Mouse (Mus musculus): ENCODE data around the gene Msi2. TPM values are rescaled to one million over a fixed set of nuclear protein-coding genes. Genes with fewer than 3 reads are reported as not detected.

The Msi2 gene
- polyA plus RNA-seq, 1 experiment: 78.5 TPM

DNA sequence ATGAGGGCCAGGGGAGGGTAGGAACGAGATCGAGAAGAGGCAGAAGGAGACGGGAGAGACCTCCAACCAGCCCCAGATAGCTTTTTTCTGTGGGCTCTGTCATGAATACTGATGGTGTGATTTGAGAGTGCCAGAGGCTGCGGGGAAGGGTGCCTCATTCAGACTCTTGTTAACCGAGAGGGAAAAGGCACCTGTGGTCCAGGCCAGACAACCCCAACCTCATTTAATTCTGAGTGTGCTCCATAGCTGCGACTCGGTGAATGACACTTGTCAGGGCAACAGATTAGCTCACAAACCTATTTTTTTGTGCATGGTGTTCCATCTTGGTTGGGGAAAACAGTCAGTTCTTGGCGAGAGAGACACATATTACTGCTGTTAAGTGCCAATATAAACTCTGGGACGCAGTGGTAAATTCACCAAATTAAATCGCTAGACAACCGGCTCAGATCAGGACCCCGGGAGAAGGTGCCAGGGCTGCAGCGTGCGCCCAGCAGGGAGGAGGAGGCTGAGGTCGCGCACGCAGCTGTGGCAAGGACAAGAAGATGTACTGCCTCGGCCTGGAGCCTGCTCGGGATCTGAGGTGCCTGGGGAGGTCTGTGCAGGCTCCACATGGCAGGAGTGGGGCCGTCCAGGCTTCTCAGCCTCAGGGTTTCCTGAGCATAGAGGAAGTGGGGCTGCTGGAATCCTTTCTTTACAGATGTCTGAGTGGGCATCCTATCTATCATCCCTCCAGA lies 294.1 kb downstream of the Msi2 start:
- H3K4me3 ChIP-seq (ENCODE audit: insufficient read depth, low read depth, low read length): no peak overlapping the region
- no peak for TF ChIP-seq POLR2A (IDR thresholded peaks at IDR 0.05; ENCODE audit: insufficient read depth, low read depth, low read length)
- TF ChIP-seq CTCF (IDR thresholded peaks at IDR 0.05; ENCODE audit: insufficient read depth, low read depth, low read length): no peak
- peak overlapping the region; percentile 38 for H3K27ac ChIP-seq (ENCODE audit: insufficient read depth, low read depth, low read length)
- 55% methylated on average over 20 of the region's 20 CpGs for WGBS
- peaks cover 28% of the 10 kb centered on the region for H3K4me1 ChIP-seq (ENCODE audit: control insufficient read depth, insufficient read depth, low read length)

DNA sequence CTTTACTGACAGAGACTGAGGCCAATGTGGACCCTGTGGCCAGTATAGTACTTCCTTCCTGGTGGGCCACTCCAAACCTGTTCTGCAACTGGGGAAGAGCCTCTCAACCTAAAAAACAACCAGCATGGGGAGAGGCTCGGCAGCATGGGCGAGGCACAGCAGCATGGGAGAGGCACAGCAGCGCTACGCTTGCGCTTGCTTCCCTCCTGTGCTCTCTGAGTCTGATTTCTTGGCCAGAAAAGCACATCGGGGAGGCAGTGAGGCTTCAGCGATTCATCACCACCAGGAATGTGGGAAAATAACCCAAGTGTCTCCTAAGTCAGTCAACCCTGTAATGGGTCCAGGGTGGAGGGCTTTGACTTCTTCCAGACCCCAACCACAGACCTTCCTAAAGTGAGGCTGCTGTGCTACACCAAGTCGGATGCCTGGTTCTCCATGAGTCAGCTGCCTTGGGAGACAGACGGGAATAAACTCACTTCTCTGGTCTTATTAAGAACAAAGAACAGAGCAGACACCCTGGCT lies 297.2 kb downstream of the Msi2 start:
- Histone ChIP-seq H3K4me3 (ENCODE audit: insufficient read depth, low read depth, low read length) (no peak overlapping the region), H3K27ac (ENCODE audit: insufficient read depth, low read depth, low read length) (0 out of 2 replicates have a peak overlapping the region, but pooled peaks have one; percentile 10), H3K4me1 (ENCODE audit: control insufficient read depth, insufficient read depth, low read length) (peaks cover 36% of the 10 kb centered on the region)
- no peak for TF ChIP-seq POLR2A (IDR thresholded peaks at IDR 0.05; ENCODE audit: insufficient read depth, low read depth, low read length)
- TF ChIP-seq CTCF (IDR thresholded peaks at IDR 0.05; ENCODE audit: insufficient read depth, low read depth, low read length): no peak
- 44% methylated on average over 9 of the region's 9 CpGs for WGBS

GRCm38 (mm10) chr11:88419657-88420366 lies 298.5 kb downstream of the Msi2 start:
- no peak for TF ChIP-seq CTCF (IDR thresholded peaks at IDR 0.05; ENCODE audit: insufficient read depth, low read depth, low read length)
- TF ChIP-seq POLR2A (IDR thresholded peaks at IDR 0.05; ENCODE audit: insufficient read depth, low read depth, low read length): no peak
- no peak overlapping the region for H3K27ac ChIP-seq (ENCODE audit: insufficient read depth, low read depth, low read length)
- 90% methylated on average over 9 of the region's 9 CpGs for WGBS
- peaks cover 30% of the 10 kb centered on the region for H3K4me1 ChIP-seq (ENCODE audit: control insufficient read depth, insufficient read depth, low read length)
- no peak overlapping the region for H3K4me3 ChIP-seq (ENCODE audit: insufficient read depth, low read depth, low read length)

GRCm38 (mm10) chr11:88419064-88419463 lies 299.2 kb downstream of the Msi2 start:
- TF ChIP-seq CTCF (IDR thresholded peaks at IDR 0.05; ENCODE audit: insufficient read depth, low read depth, low read length): no peak
- TF ChIP-seq POLR2A (IDR thresholded peaks at IDR 0.05; ENCODE audit: insufficient read depth, low read depth, low read length): no peak
- no peak overlapping the region for H3K4me3 ChIP-seq (ENCODE audit: insufficient read depth, low read depth, low read length)
- H3K27ac ChIP-seq (ENCODE audit: insufficient read depth, low read depth, low read length): 0 out of 2 replicates have a peak overlapping the region, but pooled peaks have one; percentile 13
- H3K4me1 ChIP-seq (ENCODE audit: control insufficient read depth, insufficient read depth, low read length): peaks cover 32% of the 10 kb centered on the region
- WGBS: 69% methylated on average over 7 of the region's 7 CpGs

- TF ChIP-seq POLR2A (IDR thresholded peaks at IDR 0.05; ENCODE audit: insufficient read depth, low read depth, low read length) (no peak), CTCF (IDR thresholded peaks at IDR 0.05; ENCODE audit: insufficient read depth, low read depth, low read length) (no peak)
- peaks cover 24% of the 10 kb centered on the region for H3K4me1 ChIP-seq (ENCODE audit: control insufficient read depth, insufficient read depth, low read length)
- H3K4me3 ChIP-seq (ENCODE audit: insufficient read depth, low read depth, low read length): no peak overlapping the region
- 62% methylated on average over 18 of the region's 18 CpGs for WGBS
- H3K27ac ChIP-seq (ENCODE audit: insufficient read depth, low read depth, low read length): 0 out of 2 replicates have a peak overlapping the region, but pooled peaks have one; percentile 16
Observed at GRCm38 (mm10) chr11:88414157-88414870, 304.0 kb downstream of the Msi2 start.

GRCm38 (mm10) chr11:88412423-88413094 lies 305.8 kb downstream of the Msi2 start:
- WGBS: 58% methylated on average over 5 of the region's 5 CpGs
- Histone ChIP-seq H3K4me1 (ENCODE audit: control insufficient read depth, insufficient read depth, low read length) (peaks cover 23% of the 10 kb centered on the region), H3K4me3 (ENCODE audit: insufficient read depth, low read depth, low read length) (no peak overlapping the region), H3K27ac (ENCODE audit: insufficient read depth, low read depth, low read length) (no peak overlapping the region)
- TF ChIP-seq CTCF (IDR thresholded peaks at IDR 0.05; ENCODE audit: insufficient read depth, low read depth, low read length): peak; percentile 65
- no peak for TF ChIP-seq POLR2A (IDR thresholded peaks at IDR 0.05; ENCODE audit: insufficient read depth, low read depth, low read length)

DNA sequence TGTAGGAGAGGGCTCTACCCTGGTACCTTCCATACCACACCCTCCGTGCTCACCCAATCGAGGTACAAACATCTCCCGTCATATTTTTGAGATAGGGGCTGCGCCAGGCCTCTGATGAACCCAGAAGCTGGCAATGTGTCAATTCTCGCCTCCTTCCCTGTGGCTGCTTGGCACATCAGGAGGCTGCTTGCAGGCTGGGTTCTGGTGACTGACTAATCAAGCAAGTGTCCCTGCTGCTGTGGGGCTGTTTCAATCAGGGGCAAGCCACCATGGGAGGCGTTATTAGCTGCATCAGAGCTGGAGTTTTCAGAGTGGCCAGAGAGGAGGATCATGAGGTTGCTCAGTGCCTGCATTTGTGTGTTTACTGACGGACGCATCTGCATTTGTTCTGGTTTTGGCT lies 310.0 kb downstream of the Msi2 start:
- WGBS: 68% methylated on average over 8 of the region's 8 CpGs

GRCm38 (mm10) chr11:88406408-88406915 lies 311.9 kb downstream of the Msi2 start:
- Histone ChIP-seq H3K4me1 (ENCODE audit: control insufficient read depth, insufficient read depth, low read length) (peaks cover 31% of the 10 kb centered on the region), H3K4me3 (ENCODE audit: insufficient read depth, low read depth, low read length) (no peak overlapping the region), H3K27ac (ENCODE audit: insufficient read depth, low read depth, low read length) (peak overlapping the region; percentile 25; the same call in 1 of the 2 replicates)
- 75% methylated on average over 3 of the region's 3 CpGs for WGBS
- no peak for TF ChIP-seq POLR2A (IDR thresholded peaks at IDR 0.05; ENCODE audit: insufficient read depth, low read depth, low read length)
- no peak for TF ChIP-seq CTCF (IDR thresholded peaks at IDR 0.05; ENCODE audit: insufficient read depth, low read depth, low read length)

More for the DNA sequence above, 310.0 kb downstream of the Msi2 start:
- no peak overlapping the region for H3K4me3 ChIP-seq (ENCODE audit: insufficient read depth, low read depth, low read length)
- H3K4me1 ChIP-seq (ENCODE audit: control insufficient read depth, insufficient read depth, low read length): peaks cover 26% of the 10 kb centered on the region
- TF ChIP-seq CTCF (IDR thresholded peaks at IDR 0.05; ENCODE audit: insufficient read depth, low read depth, low read length) (no peak), POLR2A (IDR thresholded peaks at IDR 0.05; ENCODE audit: insufficient read depth, low read depth, low read length) (no peak)
- no peak overlapping the region for H3K27ac ChIP-seq (ENCODE audit: insufficient read depth, low read depth, low read length)

Data from olfactory bulb, adult 2 months (tissue).